Mouse (Mus musculus): ENCODE measurements at regions not wholly inside any gene's neighbourhood (a gene's known extent, or its start where the extent isn't known, plus 50 kb on each side); places are given as distances from the start of the nearest gene placed in this dataset.
A peak's percentile ranks its signal among the peaks of the same experiment; 100 is the strongest.

GRCm38 (mm10) chr10:91734691-91735090, 553.6 kb upstream of the Tmpo start:
- Histone ChIP-seq H3K9ac (replicated peaks; ENCODE audit: low read depth, low read length) (no peak overlapping the region), H3K36me3 (ENCODE audit: control insufficient read depth, insufficient read depth) (no peaks in the 10 kb centered on the region), H3K4me3 (replicated peaks; ENCODE audit: low read length) (no peak overlapping the region), H3K4me2 (ENCODE audit: low read length) (no peak overlapping the region), H3K27ac (ENCODE audit: low read length) (no peak overlapping the region), H3K4me1 (replicated peaks; ENCODE audit: control insufficient read depth, insufficient read depth, low read length) (peaks cover 7% of the 10 kb centered on the region), H3K9me3 (ENCODE audit: control insufficient read depth, low read length) (no peaks in the 10 kb centered on the region), H3K27me3 (replicated peaks; ENCODE audit: control insufficient read depth, insufficient read depth, low read length) (no peaks in the 10 kb centered on the region)
- no peak for ATAC-seq
- 81% methylated on average over 8 of the region's 8 CpGs for WGBS

GRCm38 (mm10) chr10:91732007-91732589, 551.0 kb upstream of the Tmpo start:
- Histone ChIP-seq H3K9me3 (ENCODE audit: control insufficient read depth, low read length) (no peaks in the 10 kb centered on the region), H3K4me1 (replicated peaks; ENCODE audit: control insufficient read depth, insufficient read depth, low read length) (peaks cover 7% of the 10 kb centered on the region), H3K4me2 (ENCODE audit: low read length) (no peak overlapping the region), H3K9ac (replicated peaks; ENCODE audit: low read depth, low read length) (no peak overlapping the region), H3K36me3 (ENCODE audit: control insufficient read depth, insufficient read depth) (no peaks in the 10 kb centered on the region), H3K27ac (ENCODE audit: low read length) (no peak overlapping the region), H3K27me3 (replicated peaks; ENCODE audit: control insufficient read depth, insufficient read depth, low read length) (no peaks in the 10 kb centered on the region), H3K4me3 (replicated peaks; ENCODE audit: low read length) (no peak overlapping the region)
- WGBS: 49% methylated on average over 9 of the region's 9 CpGs
- ATAC-seq: no peak; the same call in 1 of the 2 replicates

- Histone ChIP-seq H3K4me3 (replicated peaks; ENCODE audit: low read length) (no peak overlapping the region), H3K9me3 (ENCODE audit: control insufficient read depth, low read length) (no peaks in the 10 kb centered on the region), H3K4me2 (ENCODE audit: low read length) (no peak overlapping the region), H3K27ac (ENCODE audit: low read length) (no peak overlapping the region), H3K27me3 (replicated peaks; ENCODE audit: control insufficient read depth, insufficient read depth, low read length) (no peaks in the 10 kb centered on the region), H3K36me3 (ENCODE audit: control insufficient read depth, insufficient read depth) (no peaks in the 10 kb centered on the region), H3K9ac (replicated peaks; ENCODE audit: low read depth, low read length) (no peak overlapping the region), H3K4me1 (replicated peaks; ENCODE audit: control insufficient read depth, insufficient read depth, low read length) (peaks cover 7% of the 10 kb centered on the region)
- ATAC-seq: peak; percentile 31; the same call in 1 of the 2 replicates
- 34% methylated on average over 6 of the region's 6 CpGs for WGBS
Observed at GRCm38 (mm10) chr10:91730062-91730461, 548.9 kb upstream of the Tmpo start.

- WGBS: 35% methylated on average over 9 of the region's 9 CpGs
- no peak overlapping the region for H3K9ac ChIP-seq (replicated peaks; ENCODE audit: low read depth, low read length)
- H3K27me3 ChIP-seq (replicated peaks; ENCODE audit: control insufficient read depth, insufficient read depth, low read length): peaks cover 4% of the 10 kb centered on the region; the same call in 1 of the 2 replicates
- ATAC-seq: peak; percentile 96
- H3K4me3 ChIP-seq (replicated peaks; ENCODE audit: low read length): no peak overlapping the region
- no peak overlapping the region for H3K27ac ChIP-seq (ENCODE audit: low read length)
- H3K4me1 ChIP-seq (replicated peaks; ENCODE audit: control insufficient read depth, insufficient read depth, low read length): peaks cover 8% of the 10 kb centered on the region
- no peaks in the 10 kb centered on the region for H3K36me3 ChIP-seq (ENCODE audit: control insufficient read depth, insufficient read depth)
- no peak overlapping the region for H3K4me2 ChIP-seq (ENCODE audit: low read length)
- H3K9me3 ChIP-seq (ENCODE audit: control insufficient read depth, low read length): no peaks in the 10 kb centered on the region
Observed at GRCm38 (mm10) chr10:91719561-91720371, 538.7 kb upstream of the Tmpo start.

GRCm38 (mm10) chr10:91716604-91717003, 535.5 kb upstream of the Tmpo start:
- Histone ChIP-seq H3K9me3 (ENCODE audit: control insufficient read depth, low read length) (no peaks in the 10 kb centered on the region; the same call in 1 of the 2 replicates), H3K9ac (replicated peaks; ENCODE audit: low read depth, low read length) (no peak overlapping the region), H3K27ac (ENCODE audit: low read length) (no peak overlapping the region), H3K36me3 (ENCODE audit: control insufficient read depth, insufficient read depth) (no peaks in the 10 kb centered on the region), H3K4me3 (replicated peaks; ENCODE audit: low read length) (no peak overlapping the region), H3K4me1 (replicated peaks; ENCODE audit: control insufficient read depth, insufficient read depth, low read length) (peaks cover 8% of the 10 kb centered on the region), H3K27me3 (replicated peaks; ENCODE audit: control insufficient read depth, insufficient read depth, low read length) (peaks cover 2% of the 10 kb centered on the region; the same call in 1 of the 2 replicates), H3K4me2 (ENCODE audit: low read length) (no peak overlapping the region)
- WGBS: 82% methylated on average over 7 of the region's 7 CpGs
- no peak for ATAC-seq

- Histone ChIP-seq H3K4me1 (replicated peaks; ENCODE audit: control insufficient read depth, insufficient read depth, low read length) (0 out of 2 replicates have a peak, but pooled peaks cover 2% of the 10 kb centered on the region), H3K4me2 (ENCODE audit: low read length) (no peak overlapping the region), H3K36me3 (ENCODE audit: control insufficient read depth, insufficient read depth) (no peaks in the 10 kb centered on the region), H3K9ac (replicated peaks; ENCODE audit: low read depth, low read length) (no peak overlapping the region), H3K27me3 (replicated peaks; ENCODE audit: control insufficient read depth, insufficient read depth, low read length) (peaks cover 2% of the 10 kb centered on the region; the same call in 1 of the 2 replicates), H3K27ac (ENCODE audit: low read length) (no peak overlapping the region), H3K9me3 (ENCODE audit: control insufficient read depth, low read length) (no peaks in the 10 kb centered on the region; the same call in 1 of the 2 replicates), H3K4me3 (replicated peaks; ENCODE audit: low read length) (no peak overlapping the region)
- WGBS: 67% methylated on average over 3 of the region's 3 CpGs
- ATAC-seq: no peak
Observed at GRCm38 (mm10) chr10:91714648-91715047, 533.5 kb upstream of the Tmpo start.

- ATAC-seq: no peak
- Histone ChIP-seq H3K4me1 (replicated peaks; ENCODE audit: control insufficient read depth, insufficient read depth, low read length) (no peaks in the 10 kb centered on the region), H3K4me2 (ENCODE audit: low read length) (no peak overlapping the region), H3K27ac (ENCODE audit: low read length) (no peak overlapping the region), H3K9ac (replicated peaks; ENCODE audit: low read depth, low read length) (no peak overlapping the region), H3K4me3 (replicated peaks; ENCODE audit: low read length) (no peak overlapping the region), H3K36me3 (ENCODE audit: control insufficient read depth, insufficient read depth) (no peaks in the 10 kb centered on the region), H3K27me3 (replicated peaks; ENCODE audit: control insufficient read depth, insufficient read depth, low read length) (peaks cover 2% of the 10 kb centered on the region; the same call in 1 of the 2 replicates), H3K9me3 (ENCODE audit: control insufficient read depth, low read length) (no peaks in the 10 kb centered on the region; the same call in 1 of the 2 replicates)
- WGBS: 46% methylated on average over 7 of the region's 7 CpGs
Observed at GRCm38 (mm10) chr10:91713529-91713928, 532.4 kb upstream of the Tmpo start.

- Histone ChIP-seq H3K27ac (ENCODE audit: low read length) (no peak overlapping the region), H3K4me1 (replicated peaks; ENCODE audit: control insufficient read depth, insufficient read depth, low read length) (no peaks in the 10 kb centered on the region), H3K9me3 (ENCODE audit: control insufficient read depth, low read length) (no peaks in the 10 kb centered on the region; the same call in 1 of the 2 replicates), H3K9ac (replicated peaks; ENCODE audit: low read depth, low read length) (no peak overlapping the region), H3K4me2 (ENCODE audit: low read length) (no peak overlapping the region), H3K27me3 (replicated peaks; ENCODE audit: control insufficient read depth, insufficient read depth, low read length) (no peaks in the 10 kb centered on the region), H3K36me3 (ENCODE audit: control insufficient read depth, insufficient read depth) (no peaks in the 10 kb centered on the region), H3K4me3 (replicated peaks; ENCODE audit: low read length) (no peak overlapping the region)
- 58% methylated on average over 3 of the region's 3 CpGs for WGBS
- ATAC-seq: no peak
Observed at GRCm38 (mm10) chr10:91706816-91707215, 525.7 kb upstream of the Tmpo start.

- 66% methylated on average over 3 of the region's 3 CpGs for WGBS
Observed at GRCm38 (mm10) chr10:91704751-91705150, 523.6 kb upstream of the Tmpo start.

More at GRCm38 (mm10) chr10:91704751-91705150, 523.6 kb upstream of the Tmpo start:
- Histone ChIP-seq H3K4me2 (ENCODE audit: low read length) (no peak overlapping the region), H3K27ac (ENCODE audit: low read length) (no peak overlapping the region), H3K9ac (replicated peaks; ENCODE audit: low read depth, low read length) (no peak overlapping the region), H3K27me3 (replicated peaks; ENCODE audit: control insufficient read depth, insufficient read depth, low read length) (no peaks in the 10 kb centered on the region), H3K4me1 (replicated peaks; ENCODE audit: control insufficient read depth, insufficient read depth, low read length) (no peaks in the 10 kb centered on the region), H3K4me3 (replicated peaks; ENCODE audit: low read length) (no peak overlapping the region), H3K9me3 (ENCODE audit: control insufficient read depth, low read length) (no peaks in the 10 kb centered on the region), H3K36me3 (ENCODE audit: control insufficient read depth, insufficient read depth) (no peaks in the 10 kb centered on the region)
- ATAC-seq: no peak

Data from forebrain, embryonic 16.5 days (tissue).